8 mouse cellular contexts compared by ENCODE assay signal in the genomic region with DNA sequence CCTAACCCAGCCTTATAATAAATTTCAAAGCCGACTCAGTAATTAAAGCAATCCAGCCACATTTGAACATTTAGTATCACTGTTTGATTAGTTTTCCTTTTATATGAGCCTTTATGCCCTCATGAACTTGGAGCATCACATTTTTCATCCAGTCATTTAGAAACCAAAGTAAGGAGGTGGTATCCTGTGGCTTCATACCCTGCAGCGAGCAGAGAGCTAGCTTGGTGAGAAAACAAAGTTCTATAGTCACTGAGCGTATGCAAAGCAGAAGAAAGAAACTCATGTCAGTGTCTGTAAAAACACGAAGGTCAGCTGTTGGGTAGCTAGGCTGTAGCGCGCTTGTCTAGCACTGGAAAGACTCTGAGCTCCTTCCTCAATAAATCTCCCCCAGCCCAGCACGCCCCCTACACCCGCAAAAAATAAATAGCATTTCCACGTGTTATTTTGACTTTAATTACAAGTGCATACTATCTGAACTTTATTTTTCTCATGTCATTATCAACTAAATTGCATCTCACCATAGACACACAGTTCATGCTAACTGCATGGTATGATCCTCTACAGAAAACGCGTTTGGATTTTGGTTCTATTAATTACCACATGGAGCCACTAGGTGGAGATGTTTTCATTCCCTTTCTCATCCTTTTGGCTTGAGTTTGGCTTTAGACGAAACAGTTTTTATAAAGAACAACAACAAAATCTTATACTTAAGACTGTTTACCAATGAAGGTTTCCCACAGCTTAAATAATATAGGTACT. TPM values are rescaled to one million over a fixed set of nuclear protein-coding genes. Genes with fewer than 3 reads are reported as not detected.
A peak's percentile ranks its signal among the peaks of the same experiment; 100 is the strongest.
DNase-seq lines count a peak whose midpoint lies in the region; ATAC-seq lines count a peak whose summit lies in the region.

No protein-coding gene starts in this region.

- no peak overlapping the region for H3K9ac ChIP-seq in heart, embryonic 11.5 days (ENCODE audit: low read depth, low read length)
- H3K9ac ChIP-seq in forebrain, embryonic 15.5 days (replicated peaks): no peak overlapping the region
- H3K9ac ChIP-seq in midbrain, embryonic 16.5 days (ENCODE audit: low read depth, low read length): no peak overlapping the region

- whole genome bisulfite sequencing in heart, embryonic 11.5 days (ENCODE audit: insufficient replicate concordance): 49% methylated on average over 12 of the region's 12 CpGs
- WGBS in forebrain, embryonic 15.5 days: 51% methylated on average over 12 of the region's 12 CpGs
- WGBS in midbrain, embryonic 16.5 days: 50% methylated on average over 12 of the region's 12 CpGs
- 51% methylated on average over 12 of the region's 12 CpGs for WGBS in heart, embryonic 10.5 days

- H3K4me1 ChIP-seq in heart, embryonic 11.5 days (ENCODE audit: control insufficient read depth, insufficient read depth, low read length): no peaks in the 10 kb centered on the region
- H3K4me1 ChIP-seq in forebrain, embryonic 15.5 days: no peaks in the 10 kb centered on the region
- no peaks in the 10 kb centered on the region for H3K4me1 ChIP-seq in midbrain, embryonic 16.5 days (ENCODE audit: control insufficient read depth, insufficient read depth, low read length)
- H3K4me1 ChIP-seq in heart, embryonic 10.5 days: 0 out of 2 replicates have a peak, but pooled peaks cover 2% of the 10 kb centered on the region

- no peak overlapping the region for H3K4me2 ChIP-seq in heart, embryonic 11.5 days
- no peak overlapping the region for H3K4me2 ChIP-seq in forebrain, embryonic 15.5 days (replicated peaks)
- no peak overlapping the region for H3K4me2 ChIP-seq in midbrain, embryonic 16.5 days (ENCODE audit: low read length)

- ATAC-seq in heart, embryonic 11.5 days (replicated peaks; ENCODE audit: insufficient number of reproducible peaks, low FRiP score, low TSS enrichment): no peak
- peak; percentile 72; the same call in 1 of the 2 replicates for ATAC-seq in forebrain, embryonic 15.5 days (replicated peaks)
- ATAC-seq in midbrain, embryonic 16.5 days: 0 out of 2 replicates have a peak, but pooled peaks have one; percentile 60
- no peak for ATAC-seq in erythroid progenitor cell, adult 5-6 weeks (replicated peaks; ENCODE audit: low FRiP score, poor library complexity, severe bottlenecking)

- no peaks in the 10 kb centered on the region for H3K36me3 ChIP-seq in heart, embryonic 11.5 days (ENCODE audit: control insufficient read depth, insufficient read depth, low read length)
- no peaks in the 10 kb centered on the region for H3K36me3 ChIP-seq in forebrain, embryonic 15.5 days
- H3K36me3 ChIP-seq in midbrain, embryonic 16.5 days (ENCODE audit: control insufficient read depth, insufficient read depth, low read length): no peaks in the 10 kb centered on the region
- no peaks in the 10 kb centered on the region for H3K36me3 ChIP-seq in heart, embryonic 10.5 days

- H3K27ac ChIP-seq in heart, embryonic 11.5 days (ENCODE audit: low read depth, low read length): no peak overlapping the region
- no peak overlapping the region for H3K27ac ChIP-seq in forebrain, embryonic 15.5 days (replicated peaks)
- no peak overlapping the region for H3K27ac ChIP-seq in midbrain, embryonic 16.5 days (ENCODE audit: low read length)
- H3K27ac ChIP-seq in heart, embryonic 10.5 days: no peak overlapping the region

- no peaks in the 10 kb centered on the region for H3K27me3 ChIP-seq in heart, embryonic 11.5 days (ENCODE audit: control insufficient read depth, insufficient read depth, low read length)
- no peaks in the 10 kb centered on the region for H3K27me3 ChIP-seq in forebrain, embryonic 15.5 days
- H3K27me3 ChIP-seq in midbrain, embryonic 16.5 days (ENCODE audit: control insufficient read depth, insufficient read depth, low read depth, low read length): no peaks in the 10 kb centered on the region
- no peaks in the 10 kb centered on the region for H3K27me3 ChIP-seq in heart, embryonic 10.5 days (ENCODE audit: insufficient read depth, poor library complexity, severe bottlenecking)

- peak; percentile 70 for DNase-seq in heart, adult 8-10 months (ENCODE audit: low spot score)
- peak; percentile 28 for DNase-seq in right cerebral cortex, adult 18-20 months
- no peak for DNase-seq in right cerebral cortex, postnatal 25 days
- no peak for DNase-seq in heart, embryonic 10.5 days (ENCODE audit: low spot score)

- H3K4me3 ChIP-seq in heart, embryonic 11.5 days (ENCODE audit: low read depth, low read length): no peak overlapping the region
- no peak overlapping the region for H3K4me3 ChIP-seq in forebrain, embryonic 15.5 days
- no peak overlapping the region for H3K4me3 ChIP-seq in midbrain, embryonic 16.5 days (ENCODE audit: low read depth, low read length)
- no peak overlapping the region for H3K4me3 ChIP-seq in heart, embryonic 10.5 days

- H3K9me3 ChIP-seq in heart, embryonic 11.5 days (replicated peaks; ENCODE audit: control insufficient read depth, low read length): no peaks in the 10 kb centered on the region
- no peaks in the 10 kb centered on the region for H3K9me3 ChIP-seq in forebrain, embryonic 15.5 days
- H3K9me3 ChIP-seq in midbrain, embryonic 16.5 days (replicated peaks; ENCODE audit: control insufficient read depth, low read length, poor library complexity, severe bottlenecking): no peaks in the 10 kb centered on the region
- H3K9me3 ChIP-seq in heart, embryonic 10.5 days: no peaks in the 10 kb centered on the region

RNA-seq across cellular contexts. Expression of a gene that starts 13.2 kb away (rescaled TPM):
- 10 to 100 TPM; 65.8 to 70.2 (median 67.9) TPM for total RNA-seq in heart, adult 8-10 months (2022)
- polyA plus RNA-seq in heart, embryonic 11.5 days (2014; fragmentation: Nextera tagmentation; extraction: Ambion mirVana): 88.2 and 103 TPM in 2 replicates
- polyA plus RNA-seq in forebrain, embryonic 15.5 days (2015; fragmentation: Nextera tagmentation; extraction: Ambion mirVana): 105 and 110 TPM in 2 replicates
- 127 and 136 TPM in 2 replicates for polyA plus RNA-seq in midbrain, embryonic 16.5 days (2015; fragmentation: Nextera tagmentation; extraction: Ambion mirVana)
- 53.3 and 63.7 TPM in 2 replicates for total RNA-seq in erythroid progenitor cell, adult 5-6 weeks (2015; ENCODE audit: low replicate concordance)
- 57.2 and 72.6 TPM in 2 replicates for total RNA-seq in erythroid progenitor cell, adult 5-6 weeks (2017; ENCODE audit: low replicate concordance)
- polyA plus RNA-seq in heart, embryonic 10.5 days (2016; fragmentation: Nextera tagmentation; extraction: Ambion mirVana): 74.1 and 89.4 TPM in 2 replicates

RNA-seq across cellular contexts. Expression of a gene that starts 46.8 kb away (rescaled TPM):
- 1,000 to 10,000 TPM in 2 of 4 experiments, 100 to 1,000 TPM in 2; 847 to 1,031 (median 927) TPM for total RNA-seq in heart, adult 8-10 months (2022)
- polyA plus RNA-seq in heart, embryonic 11.5 days (2014; fragmentation: Nextera tagmentation; extraction: Ambion mirVana): 1,200 and 1,220 TPM in 2 replicates
- 735 and 754 TPM in 2 replicates for polyA plus RNA-seq in forebrain, embryonic 15.5 days (2015; fragmentation: Nextera tagmentation; extraction: Ambion mirVana)
- 765 and 782 TPM in 2 replicates for polyA plus RNA-seq in midbrain, embryonic 16.5 days (2015; fragmentation: Nextera tagmentation; extraction: Ambion mirVana)
- total RNA-seq in erythroid progenitor cell, adult 5-6 weeks (2015; ENCODE audit: low replicate concordance): 223 and 276 TPM in 2 replicates
- 37.3 and 78.0 TPM in 2 replicates for total RNA-seq in erythroid progenitor cell, adult 5-6 weeks (2017; ENCODE audit: low replicate concordance)
- 869 and 1,151 TPM in 2 replicates for polyA plus RNA-seq in heart, embryonic 10.5 days (2016; fragmentation: Nextera tagmentation; extraction: Ambion mirVana)

Comparison
In these comparisons a context has a peak if more than half of its experiments do, and no peak if none do; other contexts are left out.
1. DNase-seq: peak in heart, adult 8-10 months (single experiment) and right cerebral cortex, adult 18-20 months (single experiment); none in right cerebral cortex, postnatal 25 days (single experiment) and heart, embryonic 10.5 days (single experiment).
2. ATAC-seq: peak in forebrain, embryonic 15.5 days (single experiment) and midbrain, embryonic 16.5 days (single experiment); none in heart, embryonic 11.5 days (single experiment) and erythroid progenitor cell, adult 5-6 weeks (single experiment).